Mouse (Mus musculus) CH12.LX (cell line): Measurements from ENCODE around the gene Adra2c. TPM values are rescaled to one million over a fixed set of nuclear protein-coding genes. Genes with fewer than 3 reads are reported as not detected.

Experiments used
- DNase-seq: peaks from one replicate; pipeline ENCODE4 v3.0.0-alpha.2; 2013; ENCODE audit errors: extremely low read depth
- H3K27ac ChIP-seq: 2 replicates; pipeline ENCODE4 v1.5.1; 2012; ENCODE audit warnings: low read depth, mild to moderate bottlenecking, control low read depth, moderate library complexity; ENCODE audit not compliant: insufficient read depth
- H3K27me3 ChIP-seq: replicated peaks from 2 replicates; pipeline ENCODE3; 2012; ENCODE audit warnings: inconsistent platforms
- H3K36me3 ChIP-seq, 2 experiments: replicated peaks in 1 of 2; 2 replicates each; pipeline versions ENCODE3 to v1.6.1; 2012; ENCODE audit warnings: inconsistent platforms in 1 of 2, low read length in 1 of 2, mild to moderate bottlenecking in 1 of 2, mixed read lengths in 1 of 2, moderate library complexity in 1 of 2; ENCODE audit not compliant: control insufficient read depth in 1 of 2, insufficient read depth in 1 of 2
- H3K4me1 ChIP-seq, 2 experiments: 2 replicates each; pipeline ENCODE4 v1.6.1; 2012; ENCODE audit warnings: inconsistent platforms in 1 of 2, moderate library complexity in 1 of 2; ENCODE audit not compliant: insufficient read depth in 2 of 2, control insufficient read depth in 1 of 2
- H3K4me2 ChIP-seq: 2 replicates; pipeline ENCODE4 v1.6.1; 2012; ENCODE audit warnings: low read depth, mild to moderate bottlenecking, control low read depth; ENCODE audit not compliant: poor library complexity, insufficient read depth, severe bottlenecking
- H3K4me3 ChIP-seq, 3 experiments: fragments of 150-350 bp in 1 of 3; sonication (generic) in 1 of 3; replicated peaks in 1 of 3; 2 replicates each; pipeline versions ENCODE3 to v1.5.1; 2011 to 2012; ENCODE audit warnings: low read depth in 2 of 3, low read length in 2 of 3, mild to moderate bottlenecking in 2 of 3, moderate library complexity in 2 of 3, control low read depth in 1 of 3, improper control_type of control experiment in 1 of 3, inconsistent platforms in 1 of 3, mixed read lengths in 1 of 3; ENCODE audit not compliant: poor library complexity in 1 of 3
- H3K79me2 ChIP-seq: replicated peaks from 2 replicates; pipeline ENCODE4 v1.6.1; 2012; ENCODE audit warnings: mild to moderate bottlenecking, moderate library complexity; ENCODE audit not compliant: control insufficient read depth, poor library complexity, insufficient read depth, severe bottlenecking; ENCODE audit errors: extremely low read depth
- H3K9ac ChIP-seq: 2 replicates; pipeline ENCODE4 v1.6.1; 2012; ENCODE audit warnings: low read depth, mild to moderate bottlenecking, control low read depth, moderate library complexity; ENCODE audit not compliant: insufficient read depth
- H3K9me3 ChIP-seq: replicated peaks from 2 replicates; pipeline ENCODE3; 2012; ENCODE audit warnings: low read length, inconsistent platforms, mixed read lengths
- BHLHE40 ChIP-seq: IDR thresholded peaks from 2 replicates; pipeline ENCODE4 v1.6.1; 2011; ENCODE audit warnings: mild to moderate bottlenecking, low read depth, low read length, improper control_type of control experiment
- CHD2 ChIP-seq: IDR thresholded peaks from 2 replicates; pipeline ENCODE4 v1.6.1; 2011; ENCODE audit warnings: low read length, improper control_type of control experiment
- E2F4 ChIP-seq: IDR thresholded peaks from 2 replicates; pipeline ENCODE4 v1.6.1; 2011; ENCODE audit warnings: low read depth, low read length, improper control_type of control experiment; ENCODE audit not compliant: insufficient replicate concordance
- ELF1 ChIP-seq: IDR thresholded peaks from 2 replicates; pipeline ENCODE4 v1.6.1; 2014; ENCODE audit warnings: low read depth, mild to moderate bottlenecking, inconsistent platforms, low read length, improper control_type of control experiment
- GABPA ChIP-seq: IDR thresholded peaks from 2 replicates; pipeline ENCODE4 v1.6.1; 2012; ENCODE audit warnings: low read depth, low read length, improper control_type of control experiment, inconsistent platforms; ENCODE audit not compliant: insufficient replicate concordance
- JUN ChIP-seq: IDR thresholded peaks from 2 replicates; pipeline ENCODE4 v1.6.1; 2011; ENCODE audit warnings: low read depth, mild to moderate bottlenecking, low read length, improper control_type of control experiment, moderate library complexity; ENCODE audit not compliant: insufficient read depth
- KAT2A ChIP-seq: IDR thresholded peaks from 2 replicates; pipeline ENCODE4 v1.6.1; 2012; ENCODE audit warnings: low read length, improper control_type of control experiment, inconsistent platforms; ENCODE audit not compliant: insufficient replicate concordance
- MAX ChIP-seq: IDR thresholded peaks from 2 replicates; pipeline ENCODE4 v1.6.1; 2011; ENCODE audit warnings: low read length, improper control_type of control experiment
- MAZ ChIP-seq: IDR thresholded peaks from 2 replicates; pipeline ENCODE4 v1.6.1; 2012; ENCODE audit warnings: low read depth, mild to moderate bottlenecking, inconsistent platforms, low read length, improper control_type of control experiment, moderate library complexity
- MEF2A ChIP-seq: IDR thresholded peaks from 2 replicates; pipeline ENCODE4 v1.6.1; 2014; ENCODE audit warnings: low read depth, mild to moderate bottlenecking, inconsistent platforms, low read length, improper control_type of control experiment, borderline replicate concordance
- MXI1 ChIP-seq: IDR thresholded peaks from 2 replicates; pipeline ENCODE4 v1.6.1; 2011; ENCODE audit warnings: mild to moderate bottlenecking, low read depth, low read length, improper control_type of control experiment
- NELFE ChIP-seq: IDR thresholded peaks from 2 replicates; pipeline ENCODE4 v1.6.1; 2011; ENCODE audit warnings: low read depth, low read length, improper control_type of control experiment
- NRF1 ChIP-seq: IDR thresholded peaks from 2 replicates; pipeline ENCODE4 v1.6.1; 2014; ENCODE audit warnings: low read depth, mild to moderate bottlenecking, inconsistent platforms, low read length, improper control_type of control experiment, moderate library complexity
- PAX5 ChIP-seq: IDR thresholded peaks from 2 replicates; pipeline ENCODE4 v1.6.1; 2012; ENCODE audit warnings: low read length, inconsistent platforms, mixed read lengths
- POLR2A ChIP-seq: IDR thresholded peaks from 2 replicates; pipeline ENCODE4 v1.6.1; 2011; ENCODE audit warnings: low read depth, mild to moderate bottlenecking, improper control_type of control experiment, low read length
- POLR2AphosphoS2 ChIP-seq: IDR thresholded peaks from 2 replicates; pipeline ENCODE4 v1.6.1; 2011; ENCODE audit warnings: low read depth, low read length, improper control_type of control experiment
- RCOR1 ChIP-seq: conservative IDR thresholded peaks from 2 replicates; pipeline ENCODE4 v1.6.1; 2012; ENCODE audit warnings: low read depth, mild to moderate bottlenecking, inconsistent platforms, low read length, improper control_type of control experiment
- SIN3A ChIP-seq: IDR thresholded peaks from 2 replicates; pipeline ENCODE4 v1.6.1; 2012; ENCODE audit warnings: low read length, improper control_type of control experiment, inconsistent platforms
- SMC3 ChIP-seq: IDR thresholded peaks from 2 replicates; pipeline ENCODE4 v1.6.1; 2011; ENCODE audit warnings: low read depth, low read length, improper control_type of control experiment
- TBP ChIP-seq: conservative IDR thresholded peaks from 2 replicates; pipeline ENCODE4 v1.6.1; 2011; ENCODE audit warnings: low read depth, low read length, improper control_type of control experiment
- TCF12 ChIP-seq: IDR thresholded peaks from 2 replicates; pipeline ENCODE4 v1.6.1; 2014; ENCODE audit warnings: low read depth, mild to moderate bottlenecking, inconsistent platforms, low read length, improper control_type of control experiment
- UBTF ChIP-seq: IDR thresholded peaks from 2 replicates; pipeline ENCODE4 v1.6.1; 2012; ENCODE audit warnings: low read depth, mild to moderate bottlenecking, inconsistent platforms, low read length, improper control_type of control experiment, moderate library complexity
- USF1 ChIP-seq: IDR thresholded peaks from 2 replicates; pipeline ENCODE4 v1.6.1; 2014; ENCODE audit warnings: low read depth, mild to moderate bottlenecking, inconsistent platforms, low read length, improper control_type of control experiment
- ZC3H11A ChIP-seq: IDR thresholded peaks from 2 replicates; pipeline ENCODE4 v1.6.1; 2012; ENCODE audit warnings: low read depth, mild to moderate bottlenecking, inconsistent platforms, low read length, improper control_type of control experiment
- dilution Hi-C: fragments of 300-500 bp; cut with MboI; formaldehyde crosslinking; loops from 2 replicates; pipeline ENCODE4 v1.14.3; 2020; ENCODE audit warnings: low sequenced_read_pairs; ENCODE audit not compliant: extremely low pct_unique_long_range_greater_than_20kb, extremely low pct_ligation_motif_present
- in situ Hi-C: fragments of 300-500 bp; cut with MboI; formaldehyde crosslinking; loops from 3 replicates; pipeline ENCODE4 v1.14.3; 2019; ENCODE audit warnings: low sequenced_read_pairs, low pct_ligation_motif_present, low pct_unique_long_range_greater_than_20kb, mixed read lengths
- polyA plus RNA-seq: library from polyadenylated mRNA; unstranded; fragments of >175 nt; gene quantifications from 2 replicates; pipeline ENCODE4 v1.2.1, GENCODE M21; 2012; ENCODE audit warnings: low read depth; ENCODE audit not compliant: insufficient read length
- total RNA-seq, 2 experiments: library from RNA; depleted of rRNA; stranded (reverse); fragments of 300-350 nt in 1 of 2; fragments of >200 nt in 1 of 2; gene quantifications; 2 replicates each; pipeline ENCODE4 v1.2.3; 2012 to 2014

Gene Adra2c
- total and polyA plus RNA-seq, 3 experiments, result not detected

GRCm38 (mm10) chr5:35320650-35321049 is 42.5 kb downstream of the Adra2c start:
- no peak for DNase-seq
- H3K9ac ChIP-seq, result no peak overlapping the region
- H3K27me3 ChIP-seq, result peaks cover 93% of the 10 kb centered on the region
- H3K27ac ChIP-seq, result no peak overlapping the region
- dilution Hi-C loops, result no loop called here
- no peaks in the 10 kb centered on the region for H3K9me3 ChIP-seq
- in situ Hi-C loops, result no loop called here
- H3K4me3 ChIP-seq, result no peak overlapping the region
- H3K36me3 ChIP-seq, result no peaks in the 10 kb centered on the region
- TF ChIP-seq MEF2A (no peak), MXI1 (no peak), BHLHE40 (no peak), E2F4 (no peak), NELFE (no peak), ELF1 (no peak), SMC3 (no peak), NRF1 (no peak), MAZ (no peak), PAX5 (no peak), POLR2A (no peak)
- H3K4me1 ChIP-seq, result no peaks in the 10 kb centered on the region
- no peaks in the 10 kb centered on the region for H3K79me2 ChIP-seq
- no peak overlapping the region for H3K4me2 ChIP-seq

- no peaks in the 10 kb centered on the region for H3K36me3 ChIP-seq
- peaks cover 93% of the 10 kb centered on the region for H3K27me3 ChIP-seq
- no peak overlapping the region for H3K9ac ChIP-seq
- TF ChIP-seq POLR2AphosphoS2, result no peak
- TF ChIP-seq MAX, result no peak
- no peak for TF ChIP-seq UBTF
- no peak for TF ChIP-seq USF1
- no peak for TF ChIP-seq SIN3A
- no peak for TF ChIP-seq NRF1
- TF ChIP-seq TCF12, result no peak
- no peak for TF ChIP-seq MAZ
- no peak for TF ChIP-seq CHD2
- TF ChIP-seq ZC3H11A, result no peak
- TF ChIP-seq RCOR1, result no peak
- TF ChIP-seq NELFE, result no peak
- no peak for TF ChIP-seq GABPA
- TF ChIP-seq JUN, result no peak
- no peak for TF ChIP-seq KAT2A
- no peak for TF ChIP-seq TBP
- dilution Hi-C loops (no loop called here), in situ Hi-C loops (no loop called here)
- H3K4me3 ChIP-seq, result no peak overlapping the region
- no peak overlapping the region for H3K4me2 ChIP-seq
- H3K4me1 ChIP-seq, result no peaks in the 10 kb centered on the region
- no peaks in the 10 kb centered on the region for H3K9me3 ChIP-seq
- H3K79me2 ChIP-seq, result no peaks in the 10 kb centered on the region
- H3K27ac ChIP-seq, result no peak overlapping the region
- no peak for DNase-seq
Observed at GRCm38 (mm10) chr5:35330822-35331221, 52.7 kb downstream of the Adra2c start.

Other genes with a start within 250 kb of the Adra2c start
- 0.21 TPM in 1 of 2 replicates, not detected in the other for gene Hgfac, start 236.8 kb upstream of the Adra2c start, total RNA-seq (2012; rRNA removed)
- gene Hgfac, start 236.8 kb upstream of the Adra2c start, total RNA-seq (2014; rRNA removed), result not detected in 2 replicates
- gene Hgfac, start 236.8 kb upstream of the Adra2c start, polyA plus RNA-seq, result not detected in 2 replicates
- 0.04 TPM in 1 of 2 replicates, not detected in the other for gene Dok7, start 221.6 kb upstream of the Adra2c start, total RNA-seq (2012; rRNA removed)
- gene Dok7, start 221.6 kb upstream of the Adra2c start, total RNA-seq (2014; rRNA removed), result not detected in 2 replicates
- not detected in 2 replicates for gene Dok7, start 221.6 kb upstream of the Adra2c start, polyA plus RNA-seq
- gene Lrpap1, start 172.6 kb upstream of the Adra2c start, total RNA-seq (2012; rRNA removed), result 39.6 and 44.5 TPM in 2 replicates
- gene Lrpap1, start 172.6 kb upstream of the Adra2c start, total RNA-seq (2014; rRNA removed), result 22.9 and 26.5 TPM in 2 replicates
- 43.7 and 55.5 TPM in 2 replicates for gene Lrpap1, start 172.6 kb upstream of the Adra2c start, polyA plus RNA-seq
- gene Hmx1, start 110.8 kb downstream of the Adra2c start, total RNA-seq (2012; rRNA removed), result not detected in 2 replicates
- not detected in 2 replicates for gene Hmx1, start 110.8 kb downstream of the Adra2c start, total RNA-seq (2014; rRNA removed)
- gene Hmx1, start 110.8 kb downstream of the Adra2c start, polyA plus RNA-seq, result not detected in 2 replicates
- not detected in 2 replicates for gene Cpz, start 247.4 kb downstream of the Adra2c start, total RNA-seq (2012; rRNA removed)
- not detected in 2 replicates for gene Cpz, start 247.4 kb downstream of the Adra2c start, total RNA-seq (2014; rRNA removed)
- gene Cpz, start 247.4 kb downstream of the Adra2c start, polyA plus RNA-seq, result not detected in 2 replicates